Mouse (Mus musculus) ES-CJ7 (cell line): ENCODE data around the gene Ppard.

Experiments used
- DNase-seq: peaks from one replicate; pipeline ENCODE4 v3.0.0; 2011; ENCODE audit warnings: low read depth, low spot score

The Ppard gene

GRCm38 (mm10) chr17:28283199-28283598 lies 50.7 kb downstream of the Ppard start:
- no peak for DNase-seq

GRCm38 (mm10) chr17:28286133-28286532 lies 53.6 kb downstream of the Ppard start:
- DNase-seq = no peak

GRCm38 (mm10) chr17:28286964-28287363 lies 54.5 kb downstream of the Ppard start:
- DNase-seq = peak; percentile 80

GRCm38 (mm10) chr17:28287578-28287977 lies 55.1 kb downstream of the Ppard start:
- DNase-seq = no peak

- DNase-seq = peak; percentile 64
Measured at GRCm38 (mm10) chr17:28287980-28288379, 55.5 kb downstream of the Ppard start.

- DNase-seq = no peak
Measured at GRCm38 (mm10) chr17:28290262-28290661, 57.8 kb downstream of the Ppard start.

DNA sequence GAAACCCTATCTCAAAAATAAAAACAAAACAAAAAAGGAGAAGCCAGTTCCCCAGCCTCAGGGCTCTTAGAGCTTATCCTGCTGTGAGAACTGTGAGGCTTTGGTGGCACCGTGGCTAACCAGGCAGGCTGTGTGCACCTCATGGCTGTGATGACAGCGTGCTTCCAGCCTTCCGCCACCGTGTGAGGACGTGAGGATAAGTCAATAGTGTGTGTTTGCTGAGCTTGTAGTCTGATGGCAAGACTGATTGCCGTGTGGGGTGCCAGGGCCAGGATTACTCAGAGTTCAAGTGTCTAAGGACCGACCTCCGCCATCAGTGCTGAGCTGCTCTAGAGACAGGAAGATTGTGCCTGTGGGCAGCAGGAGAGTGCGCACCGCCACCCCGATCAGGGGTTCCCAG lies 58.2 kb downstream of the Ppard start:
- no peak for DNase-seq

- no peak for DNase-seq
Measured at GRCm38 (mm10) chr17:28291346-28291745, 58.8 kb downstream of the Ppard start.

GRCm38 (mm10) chr17:28293716-28294115 lies 61.2 kb downstream of the Ppard start:
- no peak for DNase-seq

- no peak for DNase-seq
Measured at GRCm38 (mm10) chr17:28294449-28295333, 62.2 kb downstream of the Ppard start.

DNA sequence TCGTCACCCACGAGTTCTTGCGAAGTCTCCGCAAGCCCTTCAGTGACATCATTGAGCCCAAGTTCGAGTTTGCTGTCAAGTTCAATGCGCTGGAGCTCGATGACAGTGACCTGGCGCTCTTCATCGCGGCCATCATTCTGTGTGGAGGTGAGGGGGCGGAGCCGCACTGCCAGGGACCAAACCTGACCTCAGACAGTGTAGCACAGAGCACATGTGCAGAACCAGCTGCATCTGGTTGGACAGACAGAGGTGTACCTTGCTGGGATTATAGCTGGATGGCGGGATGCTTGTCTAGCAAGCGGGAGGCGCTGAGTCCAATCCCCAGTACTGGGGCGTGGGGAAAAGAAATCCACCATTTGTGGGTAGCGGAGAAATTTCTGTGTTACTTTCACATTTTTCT lies 66.4 kb downstream of the Ppard start:
- DNase-seq = peak; percentile 56

- no peak for DNase-seq
Measured at GRCm38 (mm10) chr17:28299669-28300320, 67.3 kb downstream of the Ppard start.

- no peak for DNase-seq
Measured at GRCm38 (mm10) chr17:28300323-28300722, 67.8 kb downstream of the Ppard start.

- DNase-seq = no peak
Measured at GRCm38 (mm10) chr17:28300850-28301249, 68.3 kb downstream of the Ppard start.

DNA sequence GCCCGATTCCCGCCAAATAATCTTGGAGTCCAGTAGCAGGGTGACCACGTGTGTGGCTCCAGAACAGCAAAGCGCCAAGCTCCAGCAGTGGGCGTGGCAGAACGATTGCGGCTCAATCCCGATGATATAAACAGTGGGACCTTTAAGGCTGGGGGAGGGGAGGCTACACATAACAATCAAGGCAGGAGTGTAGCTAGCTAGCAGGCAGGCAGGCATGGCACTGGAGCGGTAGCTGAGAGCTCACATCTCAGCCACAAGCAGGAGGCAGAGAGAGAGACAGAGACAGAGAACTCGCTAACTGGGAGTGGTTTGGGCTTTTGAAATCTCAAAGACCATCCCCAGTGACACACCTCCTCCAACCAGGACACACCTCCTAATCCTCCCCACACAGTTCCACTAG lies 72.7 kb downstream of the Ppard start:
- peak; percentile 52 for DNase-seq

- DNase-seq = peak; percentile 91
Measured at GRCm38 (mm10) chr17:28308297-28309195, 76.0 kb downstream of the Ppard start.

DNA sequence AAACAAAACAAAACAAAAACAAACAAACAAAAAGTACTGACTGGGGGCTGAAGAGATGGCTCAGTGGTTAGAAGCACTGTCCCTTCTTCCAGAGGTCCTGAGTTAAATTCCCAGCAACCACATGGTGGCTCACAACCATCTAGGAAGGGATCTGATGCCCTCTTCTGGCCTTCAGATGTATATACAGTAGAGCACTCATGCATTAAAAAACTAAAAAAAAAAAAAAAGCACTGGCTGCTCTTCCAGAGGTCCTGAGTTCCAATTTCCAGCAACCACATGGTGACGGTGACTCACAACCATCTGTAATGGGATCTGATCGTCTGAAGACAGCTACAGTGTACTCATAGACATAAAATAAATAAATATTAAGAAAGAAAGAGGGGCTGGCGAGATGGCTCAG lies 78.3 kb downstream of the Ppard start:
- DNase-seq = peak; percentile 77

- no peak for DNase-seq
Measured at GRCm38 (mm10) chr17:28311366-28312132, 79.0 kb downstream of the Ppard start.

- DNase-seq = peak; percentile 61
Measured at GRCm38 (mm10) chr17:28312232-28313211, 80.0 kb downstream of the Ppard start.
